Mouse (Mus musculus) embryonic fibroblast, embryonic 13.5 days (primary cell): ENCODE data around the gene Colca2. TPM values are rescaled to one million over a fixed set of nuclear protein-coding genes. Genes with fewer than 3 reads are reported as not detected.

Experiments used
- H3K27ac ChIP-seq: 2 replicates; pipeline ENCODE4 v1.5.1; 2012; ENCODE audit warnings: low read length, control low read depth, inconsistent platforms; ENCODE audit not compliant: insufficient read depth
- H3K4me1 ChIP-seq: 2 replicates; pipeline ENCODE4 v1.6.1; 2011; ENCODE audit warnings: low read length; ENCODE audit not compliant: control insufficient read depth, insufficient read depth
- H3K4me3 ChIP-seq: 2 replicates; pipeline ENCODE4 v1.5.1; 2011; ENCODE audit warnings: mild to moderate bottlenecking, control low read depth, low read length; ENCODE audit not compliant: insufficient read depth
- CTCF ChIP-seq: IDR thresholded peaks from 2 replicates; pipeline ENCODE4 v1.5.1; 2011; ENCODE audit warnings: mild to moderate bottlenecking, control low read depth, low read length, moderate library complexity, borderline replicate concordance; ENCODE audit not compliant: insufficient read depth
- POLR2A ChIP-seq: IDR thresholded peaks from 2 replicates; pipeline ENCODE4 v1.6.1; 2011; ENCODE audit warnings: low read depth, mild to moderate bottlenecking, control low read depth, low read length, moderate library complexity
- polyA plus RNA-seq: library from polyadenylated mRNA; stranded (reverse); fragments of >200 nt; gene quantifications from 2 replicates; pipeline ENCODE4 v1.2.4, GENCODE M21; 2011; ENCODE audit warnings: low read depth; ENCODE audit not compliant: missing spikeins, insufficient read length

Colca2 gene
- polyA plus RNA-seq, 1 experiment = 5.4 TPM

DNA sequence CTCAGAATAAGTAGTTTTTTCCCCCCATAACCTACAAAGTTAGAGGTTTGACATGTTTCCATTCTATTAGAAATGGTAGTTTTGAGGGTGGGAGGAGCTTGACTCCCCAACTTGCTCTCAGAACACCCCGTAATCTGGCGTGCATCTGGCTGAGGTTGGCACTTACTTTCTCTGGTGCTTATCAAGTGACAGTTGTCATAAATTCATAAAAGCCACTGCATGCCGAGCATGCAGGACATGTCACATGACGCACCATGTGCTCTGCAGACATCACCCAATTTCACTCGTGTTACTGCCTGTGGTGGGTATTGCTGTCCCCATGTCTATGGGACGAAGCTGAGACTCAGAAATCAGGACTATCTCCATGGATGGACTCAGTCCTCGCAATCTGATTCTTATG is 32.1 kb upstream of the Colca2 start:
- Histone ChIP-seq H3K4me1 (no peaks in the 10 kb centered on the region), H3K27ac (no peak overlapping the region), H3K4me3 (no peak overlapping the region)
- no peak for TF ChIP-seq POLR2A
- no peak for TF ChIP-seq CTCF

DNA sequence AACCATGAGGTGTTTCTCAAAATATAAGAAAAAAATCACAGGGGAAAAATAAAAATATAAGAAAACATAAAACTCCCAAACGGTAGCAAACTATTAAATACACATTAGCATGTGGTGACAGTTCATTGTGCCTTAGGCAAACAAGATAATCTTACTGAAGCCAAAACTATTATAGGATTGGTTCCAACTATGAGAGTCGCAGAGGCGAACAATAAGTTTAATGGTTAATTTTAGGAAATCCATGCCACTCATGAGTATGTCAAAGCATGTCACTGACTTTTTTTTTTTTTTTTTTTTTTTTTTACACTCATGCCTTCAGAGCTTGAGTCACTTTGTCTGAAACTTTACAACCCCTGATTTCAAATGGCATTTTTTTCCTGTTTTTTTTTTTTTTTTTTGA is 28.0 kb upstream of the Colca2 start:
- Histone ChIP-seq H3K4me3 (no peak overlapping the region), H3K4me1 (no peaks in the 10 kb centered on the region), H3K27ac (no peak overlapping the region)
- TF ChIP-seq CTCF = no peak
- no peak for TF ChIP-seq POLR2A

DNA sequence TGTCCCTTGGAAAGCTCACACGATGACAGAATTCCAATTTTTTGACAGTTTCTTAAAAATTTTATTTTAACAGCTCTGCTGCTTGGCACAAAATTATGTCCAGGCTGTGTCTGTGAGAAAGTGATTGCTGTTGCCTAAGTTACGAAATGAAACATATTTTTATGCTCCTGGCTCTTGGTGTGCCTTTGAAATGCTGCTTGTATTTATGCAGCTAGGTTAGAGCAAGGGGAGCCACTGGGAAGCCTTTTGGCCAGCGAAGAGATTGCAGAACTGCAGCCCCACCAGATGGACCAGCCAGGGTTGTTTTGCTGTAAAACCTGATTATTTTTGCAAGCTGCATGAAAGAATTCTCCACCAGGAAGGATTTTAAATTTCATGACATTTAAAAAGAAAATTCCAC is 26.8 kb upstream of the Colca2 start:
- H3K4me3 ChIP-seq = no peak overlapping the region
- no peak overlapping the region for H3K27ac ChIP-seq
- no peaks in the 10 kb centered on the region for H3K4me1 ChIP-seq
- TF ChIP-seq POLR2A = no peak
- TF ChIP-seq CTCF = no peak

DNA sequence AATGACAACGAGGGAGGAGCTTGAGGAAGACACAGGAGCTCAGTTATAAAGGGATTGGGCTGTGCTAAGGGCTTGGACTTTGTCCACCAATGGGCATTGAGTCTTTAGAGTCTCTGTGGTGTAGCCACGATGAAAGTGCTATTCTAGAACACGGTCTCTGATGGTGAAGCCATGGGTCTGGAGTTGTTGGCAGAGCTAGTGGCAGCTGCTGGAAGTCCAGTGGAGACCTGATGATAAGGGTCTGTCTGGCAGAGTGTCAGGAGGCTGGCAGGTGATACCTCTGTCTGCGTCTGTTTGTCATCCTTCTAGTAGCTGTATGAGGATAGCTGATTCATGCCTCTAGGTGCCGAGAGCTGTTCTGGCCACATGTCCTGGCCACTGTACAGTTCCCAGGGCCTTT is 25.6 kb upstream of the Colca2 start:
- Histone ChIP-seq H3K4me1 (no peaks in the 10 kb centered on the region), H3K27ac (no peak overlapping the region), H3K4me3 (no peak overlapping the region)
- TF ChIP-seq CTCF (no peak), POLR2A (no peak)

DNA sequence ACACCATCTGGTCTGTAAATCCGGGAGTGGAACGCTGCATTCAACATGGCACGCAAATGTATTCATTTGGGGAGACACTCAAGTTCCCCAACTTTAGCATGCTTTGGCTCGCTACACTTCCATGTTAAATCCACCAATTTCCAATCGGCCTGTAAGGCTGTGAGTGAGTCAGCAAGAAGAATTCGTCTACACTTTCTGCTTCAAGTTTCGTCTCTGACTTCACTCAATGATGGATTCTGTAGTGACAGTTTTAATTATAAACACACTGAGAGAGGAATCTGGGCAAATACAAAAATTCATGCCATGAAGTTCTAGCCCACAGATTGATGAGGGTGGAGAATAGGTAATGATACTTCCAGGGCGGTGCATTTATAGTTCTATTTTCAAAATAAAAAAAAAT is 15.2 kb upstream of the Colca2 start:
- no peak for TF ChIP-seq CTCF
- no peak for TF ChIP-seq POLR2A
- H3K4me1 ChIP-seq = peaks cover 3% of the 10 kb centered on the region
- H3K4me3 ChIP-seq = no peak overlapping the region
- H3K27ac ChIP-seq = peak overlapping the region; percentile 55

DNA sequence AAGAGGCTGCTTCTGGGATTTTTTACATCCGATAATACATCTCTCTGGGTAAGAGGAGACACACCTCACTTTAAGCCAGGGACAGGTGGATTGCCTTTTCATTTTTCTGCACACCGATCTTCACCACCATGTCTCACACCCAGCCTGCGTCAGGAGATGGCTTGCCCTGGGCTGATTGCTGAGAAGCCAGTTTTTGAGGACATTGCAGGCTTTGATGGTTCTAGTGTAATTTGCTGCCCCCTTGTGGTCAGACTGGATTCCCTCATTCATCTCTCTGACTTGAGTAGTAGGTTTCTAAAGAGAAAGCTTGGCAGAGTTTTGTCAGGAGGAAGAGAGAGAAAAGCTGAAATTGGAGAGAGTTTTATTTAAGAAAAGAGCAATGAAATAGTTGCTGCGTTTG is 14.3 kb upstream of the Colca2 start:
- no peak overlapping the region for H3K4me3 ChIP-seq
- peak overlapping the region; percentile 55 for H3K27ac ChIP-seq
- H3K4me1 ChIP-seq = peaks cover 3% of the 10 kb centered on the region
- no peak for TF ChIP-seq POLR2A
- peak; percentile 8; the same call in 1 of the 2 replicates for TF ChIP-seq CTCF

DNA sequence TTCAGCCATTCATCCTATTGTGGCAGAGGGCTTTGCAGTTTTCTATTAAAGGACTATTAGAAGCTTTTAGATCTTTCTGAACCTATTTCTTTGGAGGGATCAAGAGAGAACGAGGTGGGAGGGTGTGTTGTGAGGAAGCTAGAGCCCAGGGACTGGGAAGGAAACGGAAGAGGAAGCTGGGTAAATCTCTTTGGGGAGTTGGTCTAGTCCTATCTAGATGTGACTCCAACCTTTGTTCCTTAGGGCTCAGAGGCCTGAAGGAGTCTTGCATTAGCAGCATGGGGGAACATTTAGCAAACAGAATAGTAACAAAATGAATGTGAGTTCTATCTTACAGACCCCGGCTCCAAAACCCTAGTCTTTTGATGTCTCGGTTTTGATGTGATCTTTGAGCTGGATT is 12.6 kb upstream of the Colca2 start:
- no peak overlapping the region for H3K4me3 ChIP-seq
- H3K27ac ChIP-seq = no peak overlapping the region
- H3K4me1 ChIP-seq = peaks cover 6% of the 10 kb centered on the region
- TF ChIP-seq CTCF (no peak), POLR2A (no peak)

DNA sequence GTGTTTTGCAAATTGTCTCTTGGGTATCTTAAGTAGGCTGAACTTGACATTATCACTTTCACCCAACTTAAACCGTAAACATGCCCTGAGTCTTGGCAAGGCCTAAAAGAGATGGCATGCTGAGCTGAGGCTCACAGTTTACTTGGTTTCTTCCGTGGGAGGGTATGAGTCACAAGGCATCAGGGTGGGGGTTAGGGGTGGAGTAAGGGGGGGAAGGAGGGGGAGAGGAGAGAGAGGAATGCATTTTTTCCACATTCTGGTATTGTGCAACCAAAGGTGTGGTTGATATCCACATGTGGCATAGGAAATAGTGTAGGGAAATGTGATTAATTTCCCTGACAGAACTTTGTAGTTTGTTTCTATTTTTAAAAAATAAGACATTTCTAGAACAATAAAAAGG is 7.7 kb upstream of the Colca2 start:
- TF ChIP-seq CTCF (no peak), POLR2A (no peak)
- H3K4me3 ChIP-seq = no peak overlapping the region
- H3K4me1 ChIP-seq = peaks cover 3% of the 10 kb centered on the region; the same call in 1 of the 2 replicates
- no peak overlapping the region for H3K27ac ChIP-seq

DNA sequence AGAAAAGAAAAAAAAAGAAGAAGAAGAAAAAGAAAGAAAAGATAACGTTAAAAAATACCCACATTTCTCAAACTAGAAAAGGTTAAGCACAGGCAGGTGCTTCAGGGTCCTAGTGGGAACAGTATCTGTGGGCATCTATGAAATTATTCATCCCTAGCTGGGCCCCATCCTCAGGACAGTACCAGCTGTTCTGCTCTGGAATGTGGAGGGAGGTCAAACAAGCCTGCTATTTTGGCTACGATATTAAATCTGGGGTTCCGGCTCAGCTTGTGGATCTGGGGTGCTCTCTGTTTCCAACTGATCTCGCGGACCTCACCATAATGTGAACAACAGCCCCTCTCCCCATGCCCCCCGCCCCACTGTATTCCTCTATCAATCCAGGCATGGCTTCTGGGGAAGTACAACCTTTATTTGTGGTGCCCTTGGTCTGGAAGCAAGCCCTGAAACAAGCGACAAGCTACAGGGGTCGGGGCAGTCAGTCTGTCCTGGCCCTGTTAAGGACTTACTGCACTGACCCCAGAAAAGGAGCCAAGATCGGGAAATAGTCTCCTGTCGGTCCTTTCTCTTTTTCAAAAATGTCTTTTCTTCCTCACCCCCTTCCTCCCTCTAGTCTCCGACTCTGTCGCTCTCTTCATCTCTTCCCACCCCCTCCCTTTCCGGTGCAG is 403 bp downstream of the Colca2 start:
- Histone ChIP-seq H3K4me1 (no peaks in the 10 kb centered on the region), H3K4me3 (peak overlapping the region; percentile 57), H3K27ac (no peak overlapping the region; the same call in 1 of the 2 replicates)
- TF ChIP-seq CTCF (no peak), POLR2A (no peak)

DNA sequence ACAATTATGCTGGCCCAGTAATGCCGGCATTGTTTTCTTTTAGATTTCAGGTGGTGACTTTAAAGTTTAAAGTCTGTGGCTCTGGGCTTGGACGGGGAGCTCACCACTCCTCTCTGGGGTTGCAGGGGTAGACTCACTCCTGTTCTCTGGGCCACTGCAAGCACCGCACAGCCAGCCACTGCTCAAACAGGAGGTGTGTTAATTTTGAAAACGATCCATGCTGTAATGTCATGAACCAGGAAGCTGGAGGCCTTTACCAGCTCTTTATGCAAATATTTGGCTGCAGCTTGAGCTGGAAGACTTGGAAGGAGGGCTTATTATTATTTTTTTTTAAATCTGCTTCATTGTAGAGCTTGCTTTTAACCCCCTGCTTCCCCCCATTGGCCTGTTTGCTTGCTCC is 3.7 kb downstream of the Colca2 start:
- TF ChIP-seq POLR2A (no peak), CTCF (no peak)
- no peak overlapping the region for H3K4me3 ChIP-seq
- H3K4me1 ChIP-seq = no peaks in the 10 kb centered on the region
- H3K27ac ChIP-seq = no peak overlapping the region

DNA sequence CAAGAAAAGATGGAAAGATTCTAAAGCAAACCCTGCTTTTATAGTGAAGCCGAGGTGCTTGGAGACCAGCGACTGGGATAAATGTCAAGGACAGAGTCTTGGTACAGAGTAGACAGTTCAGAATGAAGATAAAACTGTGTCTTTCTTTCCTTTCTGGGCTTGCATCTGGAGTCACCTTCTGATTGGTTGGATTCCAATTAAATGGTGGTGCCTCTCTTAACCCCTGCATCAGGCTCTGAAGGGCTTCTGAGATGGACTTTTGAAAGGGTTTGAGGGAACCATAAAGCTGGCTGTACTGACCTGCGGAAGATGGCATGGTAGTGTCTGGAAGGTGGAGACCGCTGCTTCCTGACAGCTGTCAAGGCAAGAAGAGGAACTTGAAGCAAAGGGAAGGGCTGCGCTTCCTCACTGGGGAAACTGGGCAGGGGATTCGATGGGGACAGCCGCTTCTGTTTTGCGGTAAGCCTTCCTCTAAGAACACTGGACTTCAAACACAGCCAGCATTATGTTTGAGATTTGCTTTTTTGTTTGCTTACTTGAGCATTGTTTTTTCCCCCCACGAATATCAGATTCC is 4.7 kb downstream of the Colca2 start:
- Histone ChIP-seq H3K4me3 (no peak overlapping the region), H3K4me1 (no peaks in the 10 kb centered on the region), H3K27ac (no peak overlapping the region)
- TF ChIP-seq POLR2A (no peak), CTCF (no peak)
